Mouse (Mus musculus) testis, adult 2 months (tissue): Measurements from ENCODE around the gene Fam20a. TPM values are rescaled to one million over a fixed set of nuclear protein-coding genes. Genes with fewer than 3 reads are reported as not detected.

Source experiments
- H3K27ac ChIP-seq: fragments of 200-500 bp; 2 replicates; pipeline ENCODE4 v1.5.1; 2012; ENCODE audit warnings: low read depth, low read length; ENCODE audit not compliant: control insufficient read depth, insufficient read depth
- H3K27me3 ChIP-seq: fragments of 200-500 bp; 2 replicates; pipeline ENCODE4 v1.6.1; 2012; ENCODE audit warnings: mild to moderate bottlenecking, low read length, moderate library complexity; ENCODE audit not compliant: control insufficient read depth, insufficient read depth
- H3K36me3 ChIP-seq: fragments of 200-500 bp; 2 replicates; pipeline ENCODE4 v1.6.1; 2012; ENCODE audit warnings: mild to moderate bottlenecking, low read length; ENCODE audit not compliant: control insufficient read depth, insufficient read depth
- H3K4me1 ChIP-seq: fragments of 200-500 bp; 2 replicates; pipeline ENCODE4 v1.6.1; 2012; ENCODE audit warnings: low read length; ENCODE audit not compliant: control insufficient read depth, insufficient read depth
- H3K4me3 ChIP-seq: fragments of 200-500 bp; 2 replicates; pipeline ENCODE4 v1.5.1; 2012; ENCODE audit warnings: low read depth, mild to moderate bottlenecking, low read length, moderate library complexity, mixed read lengths; ENCODE audit not compliant: control insufficient read depth
- CTCF ChIP-seq: fragments of 200-500 bp; IDR thresholded peaks from 2 replicates; pipeline ENCODE4 v1.5.1; 2012; ENCODE audit warnings: low read depth, mild to moderate bottlenecking, inconsistent platforms, low read length, moderate library complexity; ENCODE audit not compliant: control insufficient read depth, insufficient read depth, insufficient replicate concordance
- POLR2A ChIP-seq: fragments of 200-500 bp; IDR thresholded peaks from 2 replicates; pipeline ENCODE4 v1.6.1; 2012; ENCODE audit warnings: low read depth, mild to moderate bottlenecking, inconsistent platforms, low read length, moderate library complexity; ENCODE audit not compliant: control insufficient read depth
- polyA plus RNA-seq: library from polyadenylated mRNA; depleted of rRNA; stranded (reverse); fragments of >200 nt; gene quantifications from 2 replicates; pipeline ENCODE4 v1.2.3, GENCODE M21; 2012

Gene Fam20a
- polyA plus RNA-seq, 1 experiment: 99.4 TPM

GRCm38 (mm10) chr11:109705336-109706054 lies 16.6 kb downstream of the Fam20a start:
- Histone ChIP-seq H3K27ac (no peak overlapping the region), H3K4me3 (no peak overlapping the region), H3K4me1 (no peaks in the 10 kb centered on the region), H3K27me3 (no peaks in the 10 kb centered on the region), H3K36me3 (no peaks in the 10 kb centered on the region)
- no peak for TF ChIP-seq POLR2A
- TF ChIP-seq CTCF: no peak

GRCm38 (mm10) chr11:109704311-109705205 lies 17.5 kb downstream of the Fam20a start:
- H3K27me3 ChIP-seq: no peaks in the 10 kb centered on the region
- H3K4me1 ChIP-seq: no peaks in the 10 kb centered on the region
- TF ChIP-seq CTCF (no peak), POLR2A (no peak)
- H3K4me3 ChIP-seq: no peak overlapping the region
- H3K36me3 ChIP-seq: no peaks in the 10 kb centered on the region
- H3K27ac ChIP-seq: no peak overlapping the region

- Histone ChIP-seq H3K4me1 (no peaks in the 10 kb centered on the region), H3K36me3 (no peaks in the 10 kb centered on the region), H3K27me3 (no peaks in the 10 kb centered on the region), H3K4me3 (no peak overlapping the region), H3K27ac (no peak overlapping the region)
- no peak for TF ChIP-seq POLR2A
- no peak for TF ChIP-seq CTCF
Measured at GRCm38 (mm10) chr11:109703845-109704244, 18.2 kb downstream of the Fam20a start.

GRCm38 (mm10) chr11:109702031-109702815 lies 19.9 kb downstream of the Fam20a start:
- Histone ChIP-seq H3K4me3 (no peak overlapping the region), H3K36me3 (no peaks in the 10 kb centered on the region)
- no peak for TF ChIP-seq CTCF
- no peak for TF ChIP-seq POLR2A

GRCm38 (mm10) chr11:109700761-109701160 lies 21.3 kb downstream of the Fam20a start:
- TF ChIP-seq CTCF (no peak), POLR2A (no peak)
- Histone ChIP-seq H3K4me3 (no peak overlapping the region), H3K36me3 (no peaks in the 10 kb centered on the region), H3K4me1 (no peaks in the 10 kb centered on the region), H3K27me3 (no peaks in the 10 kb centered on the region), H3K27ac (no peak overlapping the region)

More at GRCm38 (mm10) chr11:109702031-109702815, 19.9 kb downstream of the Fam20a start:
- Histone ChIP-seq H3K4me1 (no peaks in the 10 kb centered on the region), H3K27ac (no peak overlapping the region), H3K27me3 (no peaks in the 10 kb centered on the region)

- TF ChIP-seq CTCF (no peak), POLR2A (no peak)
- H3K36me3 ChIP-seq: no peaks in the 10 kb centered on the region
- no peak overlapping the region for H3K4me3 ChIP-seq
- H3K27me3 ChIP-seq: no peaks in the 10 kb centered on the region
- H3K27ac ChIP-seq: no peak overlapping the region
- H3K4me1 ChIP-seq: no peaks in the 10 kb centered on the region
Measured at GRCm38 (mm10) chr11:109699784-109700183, 22.3 kb downstream of the Fam20a start.
